ENCODE assay signal across 27 mouse cellular contexts in the genomic region with DNA sequence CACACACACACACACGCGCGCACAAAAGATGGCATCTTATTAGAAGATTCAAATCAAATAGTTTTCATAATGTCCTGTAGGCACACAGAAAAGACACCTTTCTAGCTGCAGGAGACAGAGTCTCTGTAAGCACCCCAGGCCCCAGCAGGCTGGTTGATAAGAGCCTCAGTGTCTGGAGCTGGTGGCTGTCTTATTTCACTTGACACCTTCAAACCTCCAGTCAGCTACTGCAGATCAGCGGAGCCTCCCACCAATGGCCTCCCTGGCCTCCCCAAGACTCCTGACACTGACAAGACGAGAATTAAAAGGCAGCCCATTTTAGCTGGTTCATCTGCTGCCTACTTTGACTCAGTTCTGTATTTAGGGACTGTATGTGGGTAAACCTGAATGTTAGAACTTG. TPM values are rescaled to one million over a fixed set of nuclear protein-coding genes. Genes with fewer than 3 reads are reported as not detected.
DNase-seq lines count a peak whose midpoint lies in the region; ATAC-seq and TF ChIP-seq lines count a peak whose summit lies in the region.
"Had no signal": no experiment of that assay in that cellular context is flagged by ENCODE, and none has a peak within 500 bp of the region (broad histone marks: within the 10 kb centered on the region; RNA-seq: fewer than 3 reads in every experiment).

No protein-coding gene starts in this region.

- H3K9ac ChIP-seq in lung, postnatal 0 days (replicated peaks; ENCODE audit: low read depth), result no peak overlapping the region
- H3K9ac ChIP-seq in heart, embryonic 15.5 days, result no peak overlapping the region
- no peak overlapping the region for H3K9ac ChIP-seq in liver, embryonic 12.5 days
- H3K9ac ChIP-seq: embryonic facial prominence, embryonic 15.5 days; hindbrain, embryonic 13.5 days; midbrain, embryonic 12.5 days had no signal

- no peaks in the 10 kb centered on the region for H3K9me3 ChIP-seq in lung, postnatal 0 days (ENCODE audit: low read length)
- H3K9me3 ChIP-seq in heart, embryonic 15.5 days (replicated peaks), result no peaks in the 10 kb centered on the region
- no peaks in the 10 kb centered on the region for H3K9me3 ChIP-seq in liver, embryonic 12.5 days (replicated peaks)
- H3K9me3 ChIP-seq: embryonic facial prominence, embryonic 15.5 days; G1E; hindbrain, embryonic 13.5 days; midbrain, embryonic 12.5 days had no signal

- H3K36me3 ChIP-seq in lung, postnatal 0 days (ENCODE audit: insufficient read depth, low read length), result no peaks in the 10 kb centered on the region
- H3K36me3 ChIP-seq in heart, embryonic 15.5 days, result no peaks in the 10 kb centered on the region
- H3K36me3 ChIP-seq in liver, embryonic 12.5 days, result no peaks in the 10 kb centered on the region
- H3K36me3 ChIP-seq: embryonic facial prominence, embryonic 15.5 days; G1E; hindbrain, embryonic 13.5 days; midbrain, embryonic 12.5 days had no signal

- no peak overlapping the region for H3K4me3 ChIP-seq in lung, postnatal 0 days (ENCODE audit: low read depth, low read length)
- H3K4me3 ChIP-seq in heart, embryonic 15.5 days, result no peak overlapping the region
- no peak overlapping the region for H3K4me3 ChIP-seq in liver, embryonic 12.5 days
- H3K4me3 ChIP-seq: embryonic facial prominence, embryonic 15.5 days; hindbrain, embryonic 13.5 days; left cerebral cortex, adult 2 months; midbrain, embryonic 12.5 days had no signal

- intact Hi-C loops in heart, postnatal 25 days (cut with DNase I), result no loop called here
- intact Hi-C loops in left cerebral cortex, postnatal 25 days (cut with DNase I), result no loop called here

- TF ChIP-seq CTCF in lung, postnatal 0 days (IDR thresholded peaks at IDR 0.05), result no peak

- H3K4me2 ChIP-seq in lung, postnatal 0 days (replicated peaks; ENCODE audit: low read depth, low read length), result no peak overlapping the region
- H3K4me2 ChIP-seq in heart, embryonic 15.5 days, result peak overlapping the region; percentile 20; the same call in 1 of the 2 replicates
- no peak overlapping the region for H3K4me2 ChIP-seq in liver, embryonic 12.5 days
- H3K4me2 ChIP-seq: embryonic facial prominence, embryonic 15.5 days; hindbrain, embryonic 13.5 days; liver, embryonic 11.5 days; midbrain, embryonic 12.5 days had no signal

- ATAC-seq in lung, postnatal 0 days, result peak; percentile 58; the same call in 1 of the 2 replicates
- peak; percentile 91 for ATAC-seq in heart, embryonic 15.5 days (replicated peaks; ENCODE audit: insufficient number of reproducible peaks, insufficient read depth, low FRiP score, low read depth)
- ATAC-seq in liver, embryonic 12.5 days, result no peak
- ATAC-seq: activated CD4-positive, CD25-positive, alpha-beta regulatory T cell, adult 4 months; forebrain, embryonic 14.5 days had no signal

- TF ChIP-seq EP300 in lung, postnatal 0 days (IDR thresholded peaks at IDR 0.05), result no peak

- DNase-seq in heart, adult 9 months (ENCODE audit: low spot score in 2 of 2), result peak; percentile 52 to 58
- no peak for DNase-seq in heart, postnatal 25 days (ENCODE audit: low spot score)
- DNase-seq in lung, postnatal 0 days (ENCODE audit: low spot score), result peak; percentile 62
- DNase-seq in lung, postnatal 36 days, result no peak
- DNase-seq in yolk sac, embryonic 10.5 days (ENCODE audit: low spot score), result peak; percentile 44
- no peak for DNase-seq in left cerebral cortex, postnatal 25 days (ENCODE audit: low spot score in 2 of 2)
- DNase-seq: adrenal gland, adult 8-10 months; B cell, adult 2 months; cerebellum, adult 11-12 months; cerebellum, postnatal 10 days; kidney, adult 11 months; left cerebral cortex, postnatal 4 days; lung, postnatal 10 days; thymus, adult 18-20 months; thymus, postnatal 36 days had no signal

- H3K27me3 ChIP-seq in lung, postnatal 0 days (replicated peaks; ENCODE audit: insufficient read depth, low read length), result no peaks in the 10 kb centered on the region
- no peaks in the 10 kb centered on the region for H3K27me3 ChIP-seq in heart, embryonic 15.5 days
- H3K27me3 ChIP-seq in liver, embryonic 12.5 days (replicated peaks), result no peaks in the 10 kb centered on the region
- H3K27me3 ChIP-seq: CH12.LX; embryonic facial prominence, embryonic 15.5 days; hindbrain, embryonic 13.5 days; midbrain, embryonic 12.5 days had no signal

- peaks cover 9% of the 10 kb centered on the region; the same call in 1 of the 2 replicates for H3K4me1 ChIP-seq in lung, postnatal 0 days (ENCODE audit: insufficient read depth, low read depth, low read length)
- peaks cover 56% of the 10 kb centered on the region for H3K4me1 ChIP-seq in heart, embryonic 15.5 days (replicated peaks)
- H3K4me1 ChIP-seq in liver, embryonic 12.5 days, result peaks cover 7% of the 10 kb centered on the region
- H3K4me1 ChIP-seq: hindbrain, embryonic 13.5 days; midbrain, embryonic 12.5 days had no signal

- H3K27ac ChIP-seq in lung, postnatal 0 days (ENCODE audit: low read length), result no peak overlapping the region
- peak overlapping the region; percentile 95 for H3K27ac ChIP-seq in heart, embryonic 15.5 days
- H3K27ac ChIP-seq in liver, embryonic 12.5 days, result no peak overlapping the region
- H3K27ac ChIP-seq: embryonic facial prominence, embryonic 15.5 days; hindbrain, embryonic 13.5 days; kidney, postnatal 0 days; left cerebral cortex, adult 2 months; midbrain, embryonic 12.5 days had no signal

- WGBS in lung, postnatal 0 days, result 76% methylated on average over 5 of the region's 5 CpGs
- 29% methylated on average over 5 of the region's 5 CpGs for WGBS in heart, embryonic 15.5 days
- 68% methylated on average over 5 of the region's 5 CpGs for WGBS in liver, embryonic 12.5 days (ENCODE audit: insufficient replicate concordance)

RNA-seq across cellular contexts. Expression of a gene that starts 11.2 kb away (rescaled TPM):
- total RNA-seq in heart, postnatal 25 days (2021), result 100 to 1,000 TPM; 109 to 118 TPM
- 30.5 TPM in 2 replicates for polyA plus RNA-seq in lung, postnatal 0 days (2015; fragmentation: Nextera tagmentation; extraction: Ambion mirVana)
- 41.6 and 45.3 TPM in 2 replicates for polyA plus RNA-seq in heart, embryonic 15.5 days (2015; fragmentation: Nextera tagmentation; extraction: Ambion mirVana)
- polyA plus RNA-seq in liver, embryonic 12.5 days (2016; fragmentation: Nextera tagmentation; extraction: Ambion mirVana), result 6.9 and 7.8 TPM in 2 replicates
- total RNA-seq in left cerebral cortex, postnatal 25 days (2021), result 10 to 100 TPM; 17.7 to 18.1 TPM
- total RNA-seq: CH12.LX had no signal
- polyA plus RNA-seq: G1E had no signal

Comparison
In these comparisons a context has a peak if more than half of its experiments do, and no peak if none do; other contexts are left out.
1. DNase-seq: peak in heart, adult 9 months (2 of 2), lung, postnatal 0 days (single experiment) and yolk sac, embryonic 10.5 days (single experiment); none in heart, postnatal 25 days (single experiment), lung, postnatal 36 days (single experiment) and left cerebral cortex, postnatal 25 days (0 of 2).